Mouse (Mus musculus) liver, adult 2 months (tissue): ENCODE data around the gene Galnt16. TPM values are rescaled to one million over a fixed set of nuclear protein-coding genes. Genes with fewer than 3 reads are reported as not detected.

ENCODE experiments used
- DNase-seq: peaks from one replicate; pipeline ENCODE4 v3.0.0-alpha.2; 2011; ENCODE audit warnings: low read depth, low spot score; ENCODE audit errors: extremely low read depth
- H3K27ac ChIP-seq: fragments of 200-500 bp; replicated peaks from 2 replicates; pipeline ENCODE4 v1.5.1; 2012; ENCODE audit warnings: low read depth, mild to moderate bottlenecking, control low read depth, inconsistent platforms, low read length; ENCODE audit not compliant: insufficient read depth
- H3K27me3 ChIP-seq: fragments of 200-500 bp; 2 replicates; pipeline ENCODE4 v1.6.1; 2012; ENCODE audit warnings: mild to moderate bottlenecking, moderate library complexity, low read length, inconsistent platforms; ENCODE audit not compliant: control insufficient read depth, insufficient read depth
- H3K36me3 ChIP-seq: fragments of 200-500 bp; 2 replicates; pipeline ENCODE4 v1.6.1; 2012; ENCODE audit warnings: low read length, inconsistent platforms; ENCODE audit not compliant: control insufficient read depth, insufficient read depth
- H3K4me1 ChIP-seq: fragments of 200-500 bp; 2 replicates; pipeline ENCODE4 v1.6.1; 2011; ENCODE audit warnings: low read length; ENCODE audit not compliant: control insufficient read depth, insufficient read depth
- H3K4me3 ChIP-seq: fragments of 200-500 bp; 2 replicates; pipeline ENCODE4 v1.5.1; 2011; ENCODE audit warnings: low read depth, mild to moderate bottlenecking, control low read depth, low read length, moderate library complexity; ENCODE audit not compliant: insufficient read depth
- H3K79me2 ChIP-seq: fragments of 200-500 bp; 2 replicates; pipeline ENCODE4 v1.6.1; 2012; ENCODE audit warnings: inconsistent platforms, mild to moderate bottlenecking, low read length, moderate library complexity; ENCODE audit not compliant: control insufficient read depth, insufficient read depth
- H3K9ac ChIP-seq: fragments of 200-500 bp; 2 replicates; pipeline ENCODE4 v1.6.1; 2012; ENCODE audit warnings: low read depth, mild to moderate bottlenecking, control low read depth, inconsistent platforms, low read length
- CTCF ChIP-seq: fragments of 200-500 bp; IDR thresholded peaks from 2 replicates; pipeline ENCODE4 v1.5.1; 2011; ENCODE audit warnings: low read depth, low read length, control low read depth
- POLR2A ChIP-seq: fragments of 200-500 bp; IDR thresholded peaks from 2 replicates; pipeline ENCODE4 v1.6.1; 2011; ENCODE audit warnings: low read length, control low read depth; ENCODE audit not compliant: insufficient read depth; ENCODE audit errors: extremely low read depth
- WGBS: fragments of 180-500 bp; shearing (Covaris S2); methylation state at CpG from one replicate; pipeline ENCODE4 v1.1.7; 2018; 5-methylcytosine and 5-hydroxymethylcytosine counted together
- polyA plus RNA-seq: library from polyadenylated mRNA; depleted of rRNA; stranded (reverse); fragments of >200 nt; gene quantifications from 2 replicates; pipeline ENCODE4 v1.2.3, GENCODE M21; 2012
- total RNA-seq: library from RNA; depleted of rRNA; stranded (reverse); fragments of >200 nt; gene quantifications from 2 replicates; pipeline ENCODE4 v1.2.3, GENCODE M21; 2014

The Galnt16 gene
- total and polyA plus RNA-seq, 2 experiments = 0.02 TPM; not detected in 1

DNA sequence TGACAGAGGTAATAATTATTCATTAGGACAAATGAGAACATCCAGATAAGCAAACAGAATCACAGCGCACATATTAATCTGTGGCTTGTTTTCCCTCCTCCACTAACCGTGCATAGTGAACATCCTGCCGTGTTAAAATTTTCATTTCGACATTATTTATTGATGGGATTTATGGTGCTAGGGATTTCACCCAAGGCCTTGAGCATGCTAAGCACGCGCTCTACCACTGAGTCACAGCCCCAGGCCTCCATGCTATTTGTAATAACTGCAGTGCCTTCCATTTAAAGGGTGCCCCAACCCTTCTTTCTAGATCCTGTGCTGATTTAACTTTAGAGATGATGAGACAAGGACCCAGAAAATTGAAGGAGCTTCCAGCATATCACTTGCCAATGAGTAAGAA lies 36.2 kb downstream of the Galnt16 start:
- H3K36me3 ChIP-seq = no peaks in the 10 kb centered on the region
- no peaks in the 10 kb centered on the region for H3K79me2 ChIP-seq
- no peak for DNase-seq
- H3K4me1 ChIP-seq = no peaks in the 10 kb centered on the region
- TF ChIP-seq CTCF (no peak), POLR2A (no peak)
- no peak overlapping the region for H3K27ac ChIP-seq
- 90% methylated on average over 6 of the region's 6 CpGs for WGBS
- H3K4me3 ChIP-seq = no peak overlapping the region
- H3K27me3 ChIP-seq = no peaks in the 10 kb centered on the region
- no peak overlapping the region for H3K9ac ChIP-seq

DNA sequence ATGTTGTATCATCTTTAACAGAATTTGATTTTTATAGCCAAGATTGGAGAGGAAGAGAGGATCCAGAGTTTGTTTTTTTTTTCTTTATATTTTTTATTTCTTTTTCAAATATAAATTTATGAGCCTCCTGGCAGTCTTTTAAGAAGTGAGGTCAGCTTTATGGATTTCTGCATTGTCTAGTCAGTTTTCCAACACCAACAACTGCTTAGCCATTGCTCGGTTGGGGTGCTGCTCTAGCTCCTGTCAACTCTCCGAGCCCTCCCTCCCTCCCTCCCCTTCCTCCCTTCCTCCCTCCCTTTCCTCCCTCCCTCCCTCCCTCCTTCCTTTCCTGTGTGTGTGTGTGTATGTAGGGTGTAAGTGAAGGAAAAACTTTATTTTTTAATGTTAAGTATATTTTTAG lies 43.8 kb downstream of the Galnt16 start:
- 0 out of 2 replicates have a peak, but pooled peaks cover 2% of the 10 kb centered on the region for H3K27me3 ChIP-seq
- no peaks in the 10 kb centered on the region for H3K79me2 ChIP-seq
- no peak overlapping the region for H3K9ac ChIP-seq
- H3K27ac ChIP-seq = no peak overlapping the region
- TF ChIP-seq CTCF (no peak), POLR2A (no peak)
- no peak for DNase-seq
- no peaks in the 10 kb centered on the region for H3K4me1 ChIP-seq
- no peak overlapping the region for H3K4me3 ChIP-seq
- WGBS = 37% methylated on average over 2 of the region's 2 CpGs
- H3K36me3 ChIP-seq = no peaks in the 10 kb centered on the region

DNA sequence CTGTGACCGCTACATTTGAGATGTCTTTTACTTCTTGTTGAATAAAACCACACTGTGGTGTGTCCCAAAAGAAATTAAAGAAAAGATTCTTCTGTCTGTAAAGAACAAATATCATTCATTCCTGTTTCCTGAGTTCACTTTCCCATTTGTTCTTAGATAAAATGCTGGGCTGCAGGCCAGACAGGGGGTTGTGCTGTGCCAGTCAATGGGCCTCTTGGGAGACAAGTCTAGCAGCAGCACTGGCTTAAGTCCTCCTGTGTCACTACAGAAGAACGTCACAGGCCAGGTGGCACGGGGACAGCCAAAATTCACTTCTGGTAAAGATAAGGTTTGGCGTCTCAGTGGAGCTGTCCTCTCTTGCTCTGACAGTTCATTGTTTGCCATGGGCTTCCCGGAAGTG lies 44.7 kb downstream of the Galnt16 start:
- TF ChIP-seq CTCF (no peak), POLR2A (no peak)
- Histone ChIP-seq H3K79me2 (no peaks in the 10 kb centered on the region), H3K9ac (no peak overlapping the region), H3K4me1 (no peaks in the 10 kb centered on the region), H3K4me3 (no peak overlapping the region), H3K36me3 (no peaks in the 10 kb centered on the region), H3K27me3 (0 out of 2 replicates have a peak, but pooled peaks cover 2% of the 10 kb centered on the region), H3K27ac (no peak overlapping the region)
- 47% methylated on average over 5 of the region's 5 CpGs for WGBS
- DNase-seq = no peak

DNA sequence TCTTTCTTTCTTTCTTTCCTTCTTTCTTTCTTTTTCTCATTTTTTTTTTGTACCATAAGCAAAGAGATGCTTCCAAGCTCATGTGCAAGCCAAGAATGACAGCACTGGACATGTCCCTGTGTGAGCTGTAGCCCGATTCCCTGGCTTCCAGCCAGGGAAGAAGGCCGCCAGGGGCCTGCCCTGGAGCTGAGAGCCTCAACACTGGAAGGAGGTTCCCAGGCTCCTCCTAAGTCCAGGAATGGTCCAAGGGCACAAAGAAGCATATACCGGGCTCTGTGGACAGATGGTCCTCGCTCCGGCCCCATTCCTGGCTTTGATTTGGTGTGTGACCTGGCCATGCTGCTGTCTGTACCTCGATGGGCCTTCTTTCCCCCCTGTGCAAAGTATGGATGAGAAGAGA lies 46.9 kb downstream of the Galnt16 start:
- 83% methylated on average over 6 of the region's 6 CpGs for WGBS
- no peak for DNase-seq
- no peak overlapping the region for H3K9ac ChIP-seq
- H3K36me3 ChIP-seq = no peaks in the 10 kb centered on the region
- H3K4me1 ChIP-seq = no peaks in the 10 kb centered on the region
- no peak for TF ChIP-seq CTCF
- H3K27me3 ChIP-seq = no peaks in the 10 kb centered on the region
- H3K4me3 ChIP-seq = no peak overlapping the region
- no peak overlapping the region for H3K27ac ChIP-seq
- no peaks in the 10 kb centered on the region for H3K79me2 ChIP-seq

DNA sequence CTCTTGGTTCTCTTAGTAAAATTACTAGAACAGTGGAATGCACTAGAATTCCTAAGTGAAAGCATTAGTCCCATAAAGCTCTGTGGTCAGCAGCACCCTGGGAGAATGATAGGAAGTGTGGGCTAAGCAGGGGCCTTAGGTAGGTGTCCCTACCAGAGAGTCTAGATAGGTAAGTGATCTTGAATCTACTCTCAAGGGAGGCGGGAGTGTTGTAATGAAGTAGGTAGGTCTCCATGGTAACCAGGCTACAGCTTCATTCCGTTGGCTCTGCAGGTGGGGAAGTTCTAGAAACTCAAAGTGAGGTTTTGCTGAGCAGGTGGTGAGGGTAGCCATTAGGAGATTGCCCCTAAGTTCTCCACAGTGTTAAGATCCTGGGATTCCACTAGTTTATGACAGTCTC lies 47.7 kb downstream of the Galnt16 start:
- DNase-seq = no peak
- H3K9ac ChIP-seq = no peak overlapping the region
- no peak overlapping the region for H3K4me3 ChIP-seq
- H3K36me3 ChIP-seq = no peaks in the 10 kb centered on the region
- TF ChIP-seq CTCF (no peak), POLR2A (no peak)
- H3K4me1 ChIP-seq = no peaks in the 10 kb centered on the region
- H3K27ac ChIP-seq = no peak overlapping the region
- H3K79me2 ChIP-seq = no peaks in the 10 kb centered on the region
- WGBS = 76% methylated on average over 2 of the region's 2 CpGs
- H3K27me3 ChIP-seq = no peaks in the 10 kb centered on the region

DNA sequence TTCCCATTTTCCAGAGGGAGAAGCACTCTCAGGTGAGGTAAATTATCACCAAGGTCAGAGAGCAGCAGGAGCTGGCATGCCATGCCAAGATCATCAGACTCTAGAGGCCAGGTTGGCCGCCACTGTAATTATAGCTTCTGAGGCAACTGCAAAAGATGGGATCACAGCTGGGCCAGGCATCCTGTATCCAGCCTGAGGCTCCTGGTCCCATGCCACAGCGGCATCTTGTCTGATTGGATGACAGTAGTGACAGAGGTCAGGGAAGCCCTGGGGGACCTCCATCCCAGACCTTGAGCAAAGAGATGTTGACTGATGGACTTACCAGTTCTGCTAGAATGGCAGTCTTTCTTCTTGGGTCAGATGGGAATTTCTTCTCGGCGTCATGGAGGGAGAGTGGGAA lies 48.4 kb downstream of the Galnt16 start:
- H3K36me3 ChIP-seq = no peaks in the 10 kb centered on the region
- H3K9ac ChIP-seq = no peak overlapping the region
- H3K4me1 ChIP-seq = no peaks in the 10 kb centered on the region
- WGBS = 62% methylated on average over 4 of the region's 4 CpGs
- H3K4me3 ChIP-seq = no peak overlapping the region
- no peaks in the 10 kb centered on the region for H3K27me3 ChIP-seq
- DNase-seq = no peak
- H3K27ac ChIP-seq = no peak overlapping the region
- no peak for TF ChIP-seq CTCF
- no peak for TF ChIP-seq POLR2A
- no peaks in the 10 kb centered on the region for H3K79me2 ChIP-seq
